Comparison of ENCODE assay signal across 9 mouse cellular contexts in the genomic region with DNA sequence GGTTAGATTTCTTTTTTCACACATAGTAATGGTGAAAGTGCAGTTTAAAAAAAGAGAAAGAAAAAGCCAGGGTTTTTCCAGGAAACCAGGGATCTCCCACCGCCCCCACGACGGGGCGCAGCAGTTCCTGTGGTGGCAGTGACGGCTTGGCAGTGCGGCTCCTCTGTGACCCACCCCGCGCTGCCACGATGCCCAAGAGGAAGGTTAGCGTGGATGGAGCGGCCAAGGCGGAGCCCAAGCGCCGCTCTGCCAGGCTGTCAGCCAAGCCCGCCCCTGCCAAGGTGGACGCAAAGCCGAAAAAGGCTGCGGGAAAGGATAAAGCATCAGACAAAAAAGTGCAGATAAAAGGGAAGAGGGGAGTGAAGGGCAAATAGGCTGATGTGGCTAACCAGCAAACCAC. TPM values are rescaled to one million over a fixed set of nuclear protein-coding genes. Genes with fewer than 3 reads are reported as not detected.
DNase-seq lines count a peak whose midpoint lies in the region; ATAC-seq and TF ChIP-seq lines count a peak whose summit lies in the region.
"Had no signal": no experiment of that assay in that cellular context is flagged by ENCODE, and none has a peak within 500 bp of the region (broad histone marks: within the 10 kb centered on the region; RNA-seq: fewer than 3 reads in every experiment).

No protein-coding gene starts in this region.

- TF ChIP-seq EP300 in CH12.LX (IDR thresholded peaks at IDR 0.05; ENCODE audit: low read length) = no peak
- no peak for TF ChIP-seq EP300 in liver, postnatal 0 days (IDR thresholded peaks at IDR 0.05; ENCODE audit: low read depth)

- peak overlapping the region; percentile 55 for H3K4me3 ChIP-seq in heart, embryonic 10.5 days
- peak overlapping the region in 1 of 3 experiments; percentile 26 for H3K4me3 ChIP-seq in CH12.LX (replicated peaks in 1 of 3; ENCODE audit: low read depth in 2 of 3, low read length in 2 of 3, poor library complexity in 1 of 3)
- H3K4me3 ChIP-seq in hindbrain, postnatal 0 days (ENCODE audit: low read length) = peak overlapping the region; percentile 42
- H3K4me3 ChIP-seq in liver, postnatal 0 days (ENCODE audit: low read depth, low read length) = peak overlapping the region; percentile 16; the same call in 1 of the 2 replicates

- peaks cover 13% of the 10 kb centered on the region; the same call in 1 of the 2 replicates for H3K27me3 ChIP-seq in heart, embryonic 10.5 days (ENCODE audit: insufficient read depth, poor library complexity, severe bottlenecking)
- no peaks in the 10 kb centered on the region for H3K27me3 ChIP-seq in CH12.LX (replicated peaks)
- H3K27me3 ChIP-seq in hindbrain, postnatal 0 days (ENCODE audit: insufficient read depth, low read length) = no peaks in the 10 kb centered on the region
- H3K27me3 ChIP-seq in liver, postnatal 0 days (ENCODE audit: insufficient read depth, low read length) = no peaks in the 10 kb centered on the region
- H3K27me3 ChIP-seq: Patski had no signal

- dilution Hi-C loops in CH12.LX (cut with MboI; ENCODE audit: extremely low pct_ligation_motif_present, extremely low pct_unique_long_range_greater_than_20kb, low sequenced_read_pairs) = no loop called here

- H3K4me2 ChIP-seq in CH12.LX (ENCODE audit: insufficient read depth, low read depth, poor library complexity, severe bottlenecking) = peak overlapping the region; percentile 51
- peak overlapping the region; percentile 71 for H3K4me2 ChIP-seq in hindbrain, postnatal 0 days (ENCODE audit: low read depth, low read length)
- H3K4me2 ChIP-seq in liver, postnatal 0 days (ENCODE audit: low read depth, low read length) = peak overlapping the region; percentile 56

- no peak for ATAC-seq in hindbrain, postnatal 0 days
- ATAC-seq in liver, postnatal 0 days = no peak
- ATAC-seq: Patski had no signal

- no peaks in the 10 kb centered on the region for H3K9me3 ChIP-seq in heart, embryonic 10.5 days
- H3K9me3 ChIP-seq in CH12.LX (replicated peaks; ENCODE audit: low read length) = no peaks in the 10 kb centered on the region
- H3K9me3 ChIP-seq in hindbrain, postnatal 0 days (ENCODE audit: low read length) = no peaks in the 10 kb centered on the region
- H3K9me3 ChIP-seq in liver, postnatal 0 days (ENCODE audit: low read length) = no peaks in the 10 kb centered on the region

- TF ChIP-seq CTCF in CH12.LX (conservative IDR thresholded peaks at IDR 0.05 in 1 of 2, IDR thresholded peaks at IDR 0.05 in 1 of 2; ENCODE audit: low read depth in 2 of 2, low read length in 2 of 2) = no peak
- no peak for TF ChIP-seq CTCF in hindbrain, postnatal 0 days (IDR thresholded peaks at IDR 0.05; ENCODE audit: low read depth)
- TF ChIP-seq CTCF in liver, postnatal 0 days (IDR thresholded peaks at IDR 0.05; ENCODE audit: low read depth) = no peak

- no peak for DNase-seq in heart, embryonic 10.5 days (ENCODE audit: low spot score)
- DNase-seq in heart, adult 8-10 months (ENCODE audit: low spot score) = no peak
- DNase-seq in CH12.LX (ENCODE audit: extremely low read depth) = no peak
- peak; percentile 39 for DNase-seq in embryo, embryonic 10.5 days (ENCODE audit: low spot score)
- DNase-seq in hindbrain, postnatal 0 days (ENCODE audit: low spot score) = peak; percentile 22
- peak; percentile 20 for DNase-seq in liver, postnatal 0 days
- no peak for DNase-seq in urinary bladder, postnatal 10 days (ENCODE audit: low spot score)
- no peak for DNase-seq in frontal cortex, postnatal 36 days (ENCODE audit: low spot score in 2 of 2)

- in situ Hi-C loops in CH12.LX (cut with MboI; ENCODE audit: low pct_ligation_motif_present, low pct_unique_long_range_greater_than_20kb, low sequenced_read_pairs) = no loop called here

- no peaks in the 10 kb centered on the region for H3K4me1 ChIP-seq in heart, embryonic 10.5 days
- H3K4me1 ChIP-seq in CH12.LX (ENCODE audit: control insufficient read depth in 1 of 2, insufficient read depth in 2 of 2) = peaks cover 0 to 3% of the 10 kb centered on the region in 2 experiments; a peak in 1 of 4 replicates
- H3K4me1 ChIP-seq in hindbrain, postnatal 0 days (ENCODE audit: insufficient read depth, low read length) = no peaks in the 10 kb centered on the region
- no peaks in the 10 kb centered on the region for H3K4me1 ChIP-seq in liver, postnatal 0 days (ENCODE audit: insufficient read depth)

- no peak for TF ChIP-seq RAD21 in CH12.LX (IDR thresholded peaks at IDR 0.05; ENCODE audit: low read depth, low read length)

- H3K27ac ChIP-seq in heart, embryonic 10.5 days = no peak overlapping the region
- no peak overlapping the region for H3K27ac ChIP-seq in CH12.LX (ENCODE audit: insufficient read depth, low read depth)
- H3K27ac ChIP-seq in hindbrain, postnatal 0 days = no peak overlapping the region
- no peak overlapping the region for H3K27ac ChIP-seq in liver, postnatal 0 days (ENCODE audit: low read depth)

- no peaks in the 10 kb centered on the region for H3K79me2 ChIP-seq in CH12.LX (replicated peaks; ENCODE audit: control insufficient read depth, extremely low read depth, insufficient read depth, poor library complexity, severe bottlenecking)

- TF ChIP-seq POLR2A in CH12.LX (IDR thresholded peaks at IDR 0.05; ENCODE audit: low read depth, low read length) = no peak

- H3K36me3 ChIP-seq in heart, embryonic 10.5 days = no peaks in the 10 kb centered on the region
- H3K36me3 ChIP-seq in CH12.LX (replicated peaks in 1 of 2; ENCODE audit: control insufficient read depth in 1 of 2, insufficient read depth in 1 of 2, low read length in 1 of 2) = no peaks in the 10 kb centered on the region
- H3K36me3 ChIP-seq in hindbrain, postnatal 0 days (ENCODE audit: insufficient read depth, low read length) = no peaks in the 10 kb centered on the region
- H3K36me3 ChIP-seq in liver, postnatal 0 days (replicated peaks; ENCODE audit: insufficient read depth, low read length) = no peaks in the 10 kb centered on the region

- H3K9ac ChIP-seq in CH12.LX (ENCODE audit: insufficient read depth, low read depth) = no peak overlapping the region
- H3K9ac ChIP-seq in hindbrain, postnatal 0 days (replicated peaks; ENCODE audit: low read length) = peak overlapping the region; percentile 45; the same call in 1 of the 2 replicates
- H3K9ac ChIP-seq in liver, postnatal 0 days (replicated peaks) = no peak overlapping the region

- 3% methylated on average over 18 of the region's 18 CpGs for WGBS in heart, embryonic 10.5 days
- under 1% methylated on average over 18 of the region's 18 CpGs for WGBS in hindbrain, postnatal 0 days
- WGBS in liver, postnatal 0 days (ENCODE audit: insufficient replicate concordance) = 4% methylated on average over 18 of the region's 18 CpGs

TF ChIP-seq in CH12.LX, 34 proteins besides CTCF, POLR2A, EP300 and RAD21 (continues in another document):
- TF ChIP-seq SIN3A (IDR thresholded peaks at IDR 0.05; ENCODE audit: low read length) = no peak
- TF ChIP-seq MAX (IDR thresholded peaks at IDR 0.05; ENCODE audit: low read length) = no peak
- TF ChIP-seq GABPA (IDR thresholded peaks at IDR 0.05; ENCODE audit: insufficient replicate concordance, low read depth, low read length) = no peak
- TF ChIP-seq TCF12 (IDR thresholded peaks at IDR 0.05; ENCODE audit: low read depth, low read length) = no peak
- TF ChIP-seq JUND (conservative IDR thresholded peaks at IDR 0.05; ENCODE audit: low read depth, low read length) = no peak
- TF ChIP-seq USF2 (conservative IDR thresholded peaks at IDR 0.05; ENCODE audit: low read depth, low read length) = no peak
- TF ChIP-seq ZNF384 (IDR thresholded peaks at IDR 0.05; ENCODE audit: low read depth, low read length) = no peak
- TF ChIP-seq ZMIZ1 (IDR thresholded peaks at IDR 0.05; ENCODE audit: low read depth, low read length) = no peak
- no peak for TF ChIP-seq BHLHE40 (IDR thresholded peaks at IDR 0.05; ENCODE audit: low read depth, low read length)
- TF ChIP-seq MAFK (IDR thresholded peaks at IDR 0.05; ENCODE audit: insufficient replicate concordance, low read length) = no peak
- no peak for TF ChIP-seq ELF1 (IDR thresholded peaks at IDR 0.05; ENCODE audit: low read depth, low read length)
- no peak for TF ChIP-seq CHD2 (IDR thresholded peaks at IDR 0.05; ENCODE audit: low read length)
- TF ChIP-seq MYC (IDR thresholded peaks at IDR 0.05; ENCODE audit: low read depth, low read length) = no peak
- no peak for TF ChIP-seq MAZ (IDR thresholded peaks at IDR 0.05; ENCODE audit: low read depth, low read length)
- no peak for TF ChIP-seq JUN (IDR thresholded peaks at IDR 0.05; ENCODE audit: insufficient read depth, low read depth, low read length)
- TF ChIP-seq RCOR1 (conservative IDR thresholded peaks at IDR 0.05; ENCODE audit: low read depth, low read length) = no peak

RNA-seq across cellular contexts. Expression of a gene that starts 6.0 kb away (rescaled TPM):
- polyA plus RNA-seq in heart, embryonic 10.5 days (2016; fragmentation: Nextera tagmentation; extraction: Ambion mirVana) = 1.0 and 2.0 TPM in 2 replicates
- total RNA-seq in heart, adult 8-10 months (2022) = under 1 TPM; 0.05 to 0.23 (median 0.06) TPM
- 0.59 TPM in 2 replicates for total RNA-seq in CH12.LX (2012; rRNA removed)
- 0.50 and 0.51 TPM in 2 replicates for total RNA-seq in CH12.LX (2014; rRNA removed)
- 0.80 and 1.3 TPM in 2 replicates for polyA plus RNA-seq in CH12.LX (2012; ENCODE audit: insufficient read length, low read depth)
- 10.7 and 11.7 TPM in 2 replicates for total RNA-seq in hindbrain, postnatal 0 days (2014; rRNA removed)
- 3.7 and 4.1 TPM in 2 replicates for polyA plus RNA-seq in hindbrain, postnatal 0 days (2015; fragmentation: Nextera tagmentation; extraction: Ambion mirVana)
- polyA plus RNA-seq in liver, postnatal 0 days (2015; fragmentation: Nextera tagmentation; extraction: Ambion mirVana) = 0.04 and 0.05 TPM in 2 replicates

RNA-seq across cellular contexts. Expression of a gene that starts 24.0 kb away (rescaled TPM):
- 3.9 and 5.1 TPM in 2 replicates for polyA plus RNA-seq in heart, embryonic 10.5 days (2016; fragmentation: Nextera tagmentation; extraction: Ambion mirVana)
- 10 to 100 TPM; 10.6 to 12.5 (median 11.7) TPM for total RNA-seq in heart, adult 8-10 months (2022)
- total RNA-seq in CH12.LX (2012; rRNA removed) (5.7 and 7.6 TPM in 2 replicates), CH12.LX (2014; rRNA removed) (16.6 and 18.0 TPM in 2 replicates)
- polyA plus RNA-seq in CH12.LX (2012; ENCODE audit: insufficient read length, low read depth) = 7.6 and 9.1 TPM in 2 replicates
- total RNA-seq in hindbrain, postnatal 0 days (2014; rRNA removed) = 6.4 and 9.5 TPM in 2 replicates
- polyA plus RNA-seq in hindbrain, postnatal 0 days (2015; fragmentation: Nextera tagmentation; extraction: Ambion mirVana) = 10.9 and 12.9 TPM in 2 replicates
- polyA plus RNA-seq in liver, postnatal 0 days (2015; fragmentation: Nextera tagmentation; extraction: Ambion mirVana) = 3.2 TPM in 2 replicates

RNA-seq across cellular contexts. Expression of a gene that starts 59.3 kb away (rescaled TPM):
- 10.9 and 12.0 TPM in 2 replicates for polyA plus RNA-seq in heart, embryonic 10.5 days (2016; fragmentation: Nextera tagmentation; extraction: Ambion mirVana)
- total RNA-seq in heart, adult 8-10 months (2022) = 10 to 100 TPM; 10.8 to 15.1 (median 13.2) TPM
- total RNA-seq in CH12.LX (2012; rRNA removed) (18.5 and 20.1 TPM in 2 replicates), CH12.LX (2014; rRNA removed) (25.8 and 29.5 TPM in 2 replicates)
- 10.8 and 12.5 TPM in 2 replicates for polyA plus RNA-seq in CH12.LX (2012; ENCODE audit: insufficient read length, low read depth)
- total RNA-seq in hindbrain, postnatal 0 days (2014; rRNA removed) = 48.6 and 50.3 TPM in 2 replicates
- 14.3 and 15.4 TPM in 2 replicates for polyA plus RNA-seq in hindbrain, postnatal 0 days (2015; fragmentation: Nextera tagmentation; extraction: Ambion mirVana)
- polyA plus RNA-seq in liver, postnatal 0 days (2015; fragmentation: Nextera tagmentation; extraction: Ambion mirVana) = 12.2 and 13.7 TPM in 2 replicates

Comparison
In these comparisons a context has a peak if more than half of its experiments do, and no peak if none do; other contexts are left out.
1. DNase-seq: peak in embryo, embryonic 10.5 days (single experiment), hindbrain, postnatal 0 days (single experiment) and liver, postnatal 0 days (single experiment); none in heart, embryonic 10.5 days (single experiment), heart, adult 8-10 months (single experiment), CH12.LX (single experiment), urinary bladder, postnatal 10 days (single experiment) and frontal cortex, postnatal 36 days (0 of 2).
2. Peak in every context shown above with its lines, with median percentiles within 50 percentile points of each other: H3K4me2 ChIP-seq.